Mouse (Mus musculus) heart, postnatal 0 days (tissue): ENCODE results near the gene Gm11938.

ENCODE experiments used
- CTCF ChIP-seq: IDR thresholded peaks from 2 replicates; pipeline ENCODE4 v1.5.1; 2016; ENCODE audit warnings: antibody characterized with exemption, control low read depth, low read depth
- EP300 ChIP-seq: IDR thresholded peaks from 2 replicates; pipeline ENCODE4 v1.6.1; 2016; ENCODE audit warnings: antibody characterized with exemption, low read depth

GRCm38 (mm10) chr11:99566530-99566929, 36.6 kb downstream of the Gm11938 start, which contains the start of gene Krtap3-1:
- TF ChIP-seq CTCF (no peak), EP300 (no peak)
